Mouse (Mus musculus) heart, adult 2 months (tissue): Measurements from ENCODE around the gene Rps27rt. TPM values are rescaled to one million over a fixed set of nuclear protein-coding genes. Genes with fewer than 3 reads are reported as not detected.

Experiments
- DNase-seq, 2 experiments: peaks; one replicate each; pipeline ENCODE4 v3.0.0; 2021
- H3K27ac ChIP-seq: fragments of 200-600 bp; 2 replicates; pipeline ENCODE4 v1.8.1; 2022
- H3K27me3 ChIP-seq: fragments of 200-500 bp; 2 replicates; pipeline ENCODE4 v1.6.1; 2012; ENCODE audit warnings: mild to moderate bottlenecking, low read length, inconsistent platforms, mixed read lengths; ENCODE audit not compliant: control insufficient read depth, insufficient read depth
- H3K36me3 ChIP-seq: fragments of 200-500 bp; 2 replicates; pipeline ENCODE4 v1.6.1; 2012; ENCODE audit warnings: low read length, inconsistent platforms; ENCODE audit not compliant: control insufficient read depth, insufficient read depth
- H3K4me1 ChIP-seq: fragments of 200-500 bp; 2 replicates; pipeline ENCODE4 v1.6.1; 2011; ENCODE audit warnings: low read length; ENCODE audit not compliant: control insufficient read depth, insufficient read depth
- H3K4me3 ChIP-seq: fragments of 200-600 bp; 2 replicates; pipeline ENCODE4 v1.8.1; 2022
- H3K79me2 ChIP-seq: fragments of 200-500 bp; replicated peaks from 2 replicates; pipeline ENCODE4 v1.6.1; 2012; ENCODE audit warnings: mild to moderate bottlenecking, inconsistent platforms, low read length, moderate library complexity, mixed read lengths; ENCODE audit not compliant: control insufficient read depth, insufficient read depth
- H3K9ac ChIP-seq: fragments of 200-500 bp; 2 replicates; pipeline ENCODE4 v1.6.1; 2012; ENCODE audit warnings: low read depth, mild to moderate bottlenecking, control low read depth, inconsistent platforms, low read length, mixed read lengths
- CTCF ChIP-seq: fragments of 200-600 bp; IDR thresholded peaks from 2 replicates; pipeline ENCODE4 v1.8.1; 2022; ENCODE audit warnings: antibody characterized with exemption, mild to moderate bottlenecking, moderate library complexity
- EP300 ChIP-seq: fragments of 200-500 bp; IDR thresholded peaks from 2 replicates; pipeline ENCODE4 v1.6.1; 2011; ENCODE audit warnings: low read depth, low read length, control low read depth; ENCODE audit not compliant: insufficient read depth
- POLR2A ChIP-seq: fragments of 200-500 bp; IDR thresholded peaks from 2 replicates; pipeline ENCODE4 v1.6.1; 2011; ENCODE audit warnings: mild to moderate bottlenecking, low read depth, low read length, control low read depth; ENCODE audit not compliant: insufficient read depth
- WGBS: fragments of 180-500 bp; shearing (Covaris S2); methylation state at CpG from one replicate; pipeline ENCODE4 v1.1.7; 2018; 5-methylcytosine and 5-hydroxymethylcytosine counted together
- intact Hi-C: fragments of 180-260 bp; cut with DNase I; formaldehyde crosslinking; loops from one replicate; pipeline ENCODE4 v1.15.1; 2025
- polyA plus RNA-seq: library from polyadenylated mRNA; depleted of rRNA; stranded (reverse); fragments of >200 nt; gene quantifications from 2 replicates; pipeline ENCODE4 v1.2.3, GENCODE M21; 2012
- total RNA-seq, 2 experiments: library from RNA; stranded (reverse); gene quantifications; 2 replicates each; pipeline ENCODE4 v1.2.3; 2021

Rps27rt gene
- total and polyA plus RNA-seq, 3 experiments = 14.3 to 32.5 (median 23.0) TPM

- no peak for DNase-seq
- TF ChIP-seq CTCF (no peak), POLR2A (no peak), EP300 (no peak)
- Histone ChIP-seq H3K9ac (no peak overlapping the region), H3K4me3 (no peak overlapping the region), H3K27me3 (no peaks in the 10 kb centered on the region), H3K79me2 (no peaks in the 10 kb centered on the region), H3K27ac (no peak overlapping the region), H3K4me1 (peaks cover 2% of the 10 kb centered on the region), H3K36me3 (no peaks in the 10 kb centered on the region)
- WGBS = 88% methylated on average over 2 of the region's 2 CpGs
- intact Hi-C loops = no loop called here
Measured at GRCm38 (mm10) chr9:115021419-115021818, 38.9 kb upstream of the Rps27rt start.

DNA sequence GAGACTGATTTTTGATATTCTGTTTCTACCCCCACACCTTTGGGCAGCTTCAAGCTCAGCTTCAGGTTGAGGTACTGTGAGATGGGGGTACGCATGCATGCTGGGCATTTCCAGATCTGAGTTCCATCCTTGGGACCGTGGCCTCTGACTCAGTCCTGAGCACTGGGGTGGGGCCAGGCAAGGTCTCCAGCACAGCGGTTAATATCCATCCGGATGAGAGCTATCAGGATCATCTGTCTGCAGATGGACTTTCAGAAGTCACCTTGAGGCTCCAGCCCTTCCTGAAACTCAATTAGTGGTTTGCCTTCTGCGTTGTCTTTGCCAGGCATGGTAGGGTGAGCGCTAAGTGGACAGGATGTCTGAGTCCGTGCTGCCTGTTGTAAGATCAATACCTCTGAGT, 37.6 kb upstream of the Rps27rt start:
- no peaks in the 10 kb centered on the region for H3K27me3 ChIP-seq
- WGBS = 87% methylated on average over 7 of the region's 7 CpGs
- peaks cover 2% of the 10 kb centered on the region for H3K4me1 ChIP-seq
- no peaks in the 10 kb centered on the region for H3K79me2 ChIP-seq
- TF ChIP-seq EP300 = no peak
- no peak for TF ChIP-seq POLR2A
- TF ChIP-seq CTCF = no peak
- intact Hi-C loops = no loop called here
- no peak overlapping the region for H3K27ac ChIP-seq
- H3K36me3 ChIP-seq = no peaks in the 10 kb centered on the region
- H3K4me3 ChIP-seq = no peak overlapping the region
- H3K9ac ChIP-seq = no peak overlapping the region
- DNase-seq = no peak

- WGBS = 67% methylated on average over 12 of the region's 12 CpGs
- H3K79me2 ChIP-seq = no peaks in the 10 kb centered on the region
- no peaks in the 10 kb centered on the region for H3K4me1 ChIP-seq
- no peak overlapping the region for H3K9ac ChIP-seq
- no peak overlapping the region for H3K4me3 ChIP-seq
- H3K36me3 ChIP-seq = no peaks in the 10 kb centered on the region
- intact Hi-C loops = no loop called here
- DNase-seq = no peak
- no peak overlapping the region for H3K27ac ChIP-seq
- no peaks in the 10 kb centered on the region for H3K27me3 ChIP-seq
- TF ChIP-seq POLR2A = no peak
- no peak for TF ChIP-seq CTCF
- no peak for TF ChIP-seq EP300
Measured at GRCm38 (mm10) chr9:115012367-115012766, 29.8 kb upstream of the Rps27rt start.

GRCm38 (mm10) chr9:115008194-115008593, 25.7 kb upstream of the Rps27rt start:
- Histone ChIP-seq H3K27ac (no peak overlapping the region), H3K27me3 (no peaks in the 10 kb centered on the region), H3K9ac (no peak overlapping the region), H3K79me2 (no peaks in the 10 kb centered on the region), H3K36me3 (no peaks in the 10 kb centered on the region), H3K4me3 (no peak overlapping the region), H3K4me1 (no peaks in the 10 kb centered on the region)
- no peak for DNase-seq
- intact Hi-C loops = no loop called here
- TF ChIP-seq EP300 (no peak), CTCF (no peak), POLR2A (no peak)
- WGBS = 87% methylated on average over 7 of the region's 7 CpGs

DNA sequence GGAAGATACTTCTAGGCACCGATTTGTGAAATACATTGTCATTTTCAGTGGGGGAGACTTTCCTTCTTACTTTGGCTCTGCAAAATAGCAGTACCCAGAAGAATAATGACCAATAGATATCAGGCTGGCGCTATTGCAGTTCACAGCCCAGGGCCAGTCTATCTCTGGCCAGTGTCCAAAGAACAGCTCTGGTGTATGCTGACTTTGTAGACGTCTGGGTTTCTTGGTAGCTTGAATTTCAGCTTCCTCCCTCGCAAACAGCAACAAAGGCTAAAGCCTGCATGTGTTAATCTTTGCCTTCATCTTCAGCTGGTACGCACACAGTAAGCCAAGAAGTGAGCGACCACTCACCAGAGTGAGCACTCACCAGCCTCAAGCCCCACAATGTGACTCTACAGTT, 25.2 kb upstream of the Rps27rt start:
- no peak overlapping the region for H3K9ac ChIP-seq
- H3K79me2 ChIP-seq = no peaks in the 10 kb centered on the region
- no peak for DNase-seq
- no peaks in the 10 kb centered on the region for H3K4me1 ChIP-seq
- H3K27me3 ChIP-seq = no peaks in the 10 kb centered on the region
- TF ChIP-seq EP300 (no peak), POLR2A (no peak), CTCF (no peak)
- WGBS = 50% methylated on average over 6 of the region's 6 CpGs
- H3K27ac ChIP-seq = no peak overlapping the region
- H3K4me3 ChIP-seq = no peak overlapping the region
- H3K36me3 ChIP-seq = no peaks in the 10 kb centered on the region
- intact Hi-C loops = no loop called here

GRCm38 (mm10) chr9:115005446-115005845, 22.9 kb upstream of the Rps27rt start:
- Histone ChIP-seq H3K79me2 (no peaks in the 10 kb centered on the region), H3K4me3 (no peak overlapping the region), H3K27ac (no peak overlapping the region), H3K36me3 (no peaks in the 10 kb centered on the region), H3K27me3 (no peaks in the 10 kb centered on the region), H3K9ac (no peak overlapping the region), H3K4me1 (no peaks in the 10 kb centered on the region)
- 80% methylated on average over 10 of the region's 10 CpGs for WGBS
- TF ChIP-seq EP300 (no peak), CTCF (no peak), POLR2A (no peak)
- intact Hi-C loops = no loop called here
- DNase-seq = no peak

DNA sequence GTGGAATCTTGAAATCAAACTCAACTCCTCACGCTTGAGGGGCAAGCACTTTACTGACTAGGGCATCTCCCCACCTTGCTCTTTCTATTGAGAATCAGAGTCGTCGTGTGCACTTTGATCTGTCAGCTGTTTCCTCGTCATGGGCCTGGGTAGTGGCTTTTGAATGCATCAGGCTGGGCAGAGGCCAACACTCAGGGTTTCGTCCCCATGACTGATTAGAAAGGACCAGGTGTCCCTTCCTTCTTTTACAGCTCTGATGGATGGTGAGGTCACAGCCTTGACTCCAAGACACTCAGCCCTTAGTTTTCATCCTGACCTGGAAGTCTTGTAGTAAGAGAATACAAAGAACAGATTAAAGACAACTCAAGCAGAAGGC, 17.2 kb upstream of the Rps27rt start:
- TF ChIP-seq CTCF = no peak
- no peak for TF ChIP-seq POLR2A
- TF ChIP-seq EP300 = no peak
- no peaks in the 10 kb centered on the region for H3K36me3 ChIP-seq
- H3K27me3 ChIP-seq = no peaks in the 10 kb centered on the region
- H3K9ac ChIP-seq = no peak overlapping the region
- H3K4me1 ChIP-seq = no peaks in the 10 kb centered on the region
- no peaks in the 10 kb centered on the region for H3K79me2 ChIP-seq
- intact Hi-C loops = no loop called here
- 66% methylated on average over 5 of the region's 5 CpGs for WGBS
- no peak overlapping the region for H3K27ac ChIP-seq
- no peak overlapping the region for H3K4me3 ChIP-seq
- no peak for DNase-seq
